Mouse (Mus musculus) cerebellum, adult 9-11 months (tissue): Measurements from ENCODE around the gene Pou6f2.
A peak's percentile ranks its signal among the peaks of the same experiment; 100 is the strongest.

Experiments used
- DNase-seq: peaks from one replicate; pipeline ENCODE4 v3.0.0; 2022

Pou6f2 gene

DNA sequence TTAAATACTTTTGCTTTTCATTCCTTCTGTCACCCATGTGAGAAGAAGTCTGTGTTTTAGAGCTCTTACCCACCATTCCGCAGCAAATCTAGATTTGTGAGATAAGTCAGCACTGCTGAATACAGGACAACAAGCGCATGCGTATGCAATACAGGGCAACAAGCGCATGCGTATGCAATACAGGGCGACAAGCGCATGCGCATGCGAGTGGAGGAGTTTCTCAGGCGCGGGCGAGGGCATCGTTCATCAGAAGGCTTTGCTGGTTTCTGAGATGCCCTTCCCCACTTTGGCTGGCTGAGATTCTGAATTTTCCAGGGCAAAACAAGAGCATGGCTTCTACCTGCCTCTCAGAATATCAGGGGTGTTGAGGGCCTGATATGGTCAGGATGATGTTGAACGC, 186.2 kb downstream of the Pou6f2 start:
- no peak for DNase-seq

DNA sequence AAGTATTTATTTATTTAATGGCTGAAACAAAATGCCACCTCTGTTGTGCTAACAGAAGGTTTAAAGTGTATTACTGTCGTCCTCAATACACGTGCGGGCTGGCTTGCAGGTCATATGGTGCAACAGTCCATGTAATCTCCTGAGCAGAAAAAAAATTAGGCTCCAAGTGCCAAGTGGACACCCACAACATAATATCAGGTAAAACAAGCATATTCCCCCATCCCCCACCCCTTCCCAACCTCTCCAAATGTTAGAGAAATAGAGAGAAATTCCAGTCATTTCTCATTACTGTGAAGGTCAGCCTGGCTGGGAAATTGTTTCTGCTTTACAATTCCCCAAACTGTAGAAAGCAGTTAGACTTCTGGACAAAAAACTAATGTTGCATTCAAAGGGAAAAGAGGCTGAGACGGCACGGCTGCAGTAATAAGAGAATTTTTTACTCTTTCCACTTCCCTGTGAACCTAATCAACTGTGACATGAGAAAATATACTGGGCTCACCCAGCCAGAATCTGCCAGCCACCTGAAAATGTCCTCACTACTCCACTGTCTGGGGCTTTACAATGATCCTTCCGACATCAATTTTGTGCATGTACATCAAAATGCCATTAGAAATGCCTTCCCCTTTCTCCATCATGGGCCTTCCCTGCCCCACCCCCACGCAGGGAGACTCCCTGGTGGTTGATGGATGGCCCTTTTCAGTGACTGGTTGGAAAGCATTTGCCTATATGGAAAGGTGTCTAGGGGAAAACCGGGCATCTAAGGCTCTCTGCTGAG, 192.8 kb downstream of the Pou6f2 start:
- DNase-seq, result no peak

DNA sequence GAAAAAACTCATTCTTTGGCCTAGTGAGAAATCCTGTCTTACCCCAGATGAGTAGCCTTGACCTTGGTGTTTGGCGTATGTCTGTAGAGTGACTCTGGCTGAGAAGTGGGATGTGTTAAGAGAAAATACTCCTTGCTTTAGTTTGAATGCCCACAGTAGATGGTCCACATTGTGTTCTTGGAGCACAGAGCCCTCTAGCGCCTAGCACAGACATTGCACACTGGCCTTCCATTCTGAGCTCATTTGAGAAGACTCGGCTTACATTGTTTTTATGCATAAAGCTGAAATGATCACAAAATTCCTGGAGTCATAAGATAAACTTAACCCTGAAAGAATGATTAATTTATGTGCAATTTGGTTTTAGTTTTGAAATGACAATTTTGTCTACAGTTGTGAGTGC, 223.5 kb downstream of the Pou6f2 start:
- DNase-seq, result no peak

DNA sequence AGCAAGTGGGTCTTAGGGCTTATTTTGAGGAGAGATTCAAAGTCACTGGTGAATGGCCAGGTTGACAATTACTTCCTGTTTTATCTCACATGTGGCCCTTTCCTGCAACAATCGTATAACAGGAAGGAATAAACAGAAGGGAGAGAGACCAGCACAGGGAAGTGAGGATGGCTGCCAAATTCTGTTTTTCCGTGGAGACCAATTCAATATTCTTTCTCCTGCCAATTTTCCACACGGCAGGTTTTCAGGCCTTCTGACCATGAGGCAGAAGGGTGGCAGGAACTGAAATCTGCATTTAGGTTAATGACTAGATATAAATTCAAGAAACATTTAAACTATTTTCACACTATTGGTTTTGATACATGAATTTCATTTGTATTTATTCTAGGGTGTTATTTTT, 224.5 kb downstream of the Pou6f2 start:
- DNase-seq, result peak; percentile 4

DNA sequence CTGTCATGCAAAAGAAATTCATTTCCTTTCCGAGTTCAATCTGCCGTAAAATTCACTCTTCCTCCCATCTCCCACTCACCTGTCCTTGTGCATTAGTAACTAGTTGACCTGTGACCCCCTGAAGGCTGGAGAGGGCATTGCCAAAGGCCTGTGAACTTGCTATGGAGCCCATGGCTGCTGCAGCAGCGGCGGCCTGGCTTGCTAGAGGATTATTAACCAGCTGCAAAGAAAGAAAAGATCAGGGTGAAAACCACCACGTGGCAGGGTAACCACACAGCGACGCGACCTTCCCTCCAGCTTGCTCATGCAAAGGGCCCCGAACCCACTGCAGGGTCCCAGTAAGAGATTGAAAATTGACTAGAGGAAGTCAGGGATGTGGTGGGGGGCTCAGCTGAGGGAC, 225.2 kb downstream of the Pou6f2 start:
- DNase-seq, result no peak

DNA sequence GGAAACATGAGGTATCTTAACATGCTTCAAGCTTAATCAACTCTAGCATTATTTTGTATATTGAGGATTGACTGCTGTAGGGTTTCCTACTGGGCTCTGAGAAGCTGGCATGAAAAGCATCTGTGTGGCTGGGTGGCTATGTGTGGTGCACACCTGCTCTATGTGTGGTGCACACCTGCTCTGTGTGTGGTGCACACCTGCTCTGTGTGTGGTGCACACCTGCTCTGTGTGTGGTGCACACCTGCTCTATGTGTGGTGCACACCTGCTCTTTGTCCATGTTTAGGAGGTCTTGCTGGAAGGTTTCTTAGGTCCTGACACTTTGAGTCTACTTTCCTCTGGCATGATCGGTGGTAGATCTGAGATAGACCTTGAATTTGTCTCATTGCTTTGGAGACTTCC, 233.3 kb downstream of the Pou6f2 start:
- no peak for DNase-seq

DNA sequence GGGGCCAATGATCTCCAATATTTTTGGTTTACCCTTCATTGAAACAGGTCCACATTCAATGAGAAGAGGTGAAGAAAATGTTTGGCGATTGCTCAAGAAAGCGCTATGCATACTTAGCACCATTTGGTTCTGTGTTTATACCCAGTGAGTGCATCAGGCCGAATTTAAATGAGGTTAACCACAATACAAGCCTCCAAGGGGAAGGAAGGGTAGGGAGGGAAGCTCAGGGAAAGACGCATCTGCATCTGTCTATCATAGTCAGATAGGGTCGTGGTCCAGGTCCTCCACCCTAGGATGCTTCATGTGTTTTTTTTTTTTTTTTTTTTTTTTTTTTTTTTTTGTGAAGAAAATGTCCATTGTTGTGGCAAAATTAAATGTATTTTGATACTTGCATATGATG, 236.9 kb downstream of the Pou6f2 start:
- no peak for DNase-seq

DNA sequence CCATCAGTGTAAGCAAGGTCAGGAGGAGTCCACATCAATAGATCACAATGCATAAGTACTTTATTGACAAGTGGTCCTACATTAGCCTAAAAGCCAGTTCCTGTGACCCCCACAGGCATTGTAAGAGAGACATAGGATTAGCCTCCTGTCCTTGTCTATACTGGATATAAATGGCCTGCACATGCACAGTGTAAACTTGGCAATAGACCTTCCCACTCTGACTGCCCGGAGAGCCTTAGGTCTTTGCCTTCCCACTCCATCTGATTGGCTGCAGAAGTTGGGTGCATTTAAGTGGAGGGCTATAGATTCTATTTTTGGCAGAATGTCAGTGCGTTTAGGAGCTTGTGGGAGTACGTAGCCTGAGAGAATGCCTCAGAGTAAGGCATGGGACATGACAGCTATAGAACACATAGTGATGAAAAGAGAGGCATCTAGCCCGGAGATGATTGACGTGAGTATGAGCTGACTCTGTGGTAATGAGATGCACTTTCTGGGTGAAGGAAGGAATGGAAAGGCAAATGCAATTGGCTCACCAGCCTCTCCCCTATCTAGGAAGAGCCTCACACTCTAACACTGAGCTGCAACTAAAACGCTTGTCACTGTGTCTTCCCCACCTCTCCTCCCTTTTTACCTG, 243.4 kb downstream of the Pou6f2 start:
- no peak for DNase-seq

DNA sequence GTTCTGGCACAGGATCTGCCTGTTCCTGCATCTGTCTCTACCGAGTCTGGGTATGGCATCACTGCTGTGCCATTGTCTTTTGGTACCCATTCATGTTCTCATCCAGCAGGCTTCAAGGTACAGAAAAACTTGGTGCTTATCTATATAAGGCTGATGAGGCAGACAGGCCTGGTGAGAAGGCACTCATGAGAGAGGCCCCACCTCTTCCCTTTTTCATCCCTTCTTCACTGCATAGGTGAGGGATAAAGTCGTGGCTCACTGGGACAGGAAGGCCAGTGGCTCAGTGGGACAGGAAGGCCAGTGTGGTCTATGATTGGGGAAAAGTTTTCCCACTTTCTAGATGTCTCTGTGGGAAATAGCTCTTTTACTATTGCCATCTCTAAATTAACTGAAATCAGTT, 263.8 kb downstream of the Pou6f2 start:
- no peak for DNase-seq

DNA sequence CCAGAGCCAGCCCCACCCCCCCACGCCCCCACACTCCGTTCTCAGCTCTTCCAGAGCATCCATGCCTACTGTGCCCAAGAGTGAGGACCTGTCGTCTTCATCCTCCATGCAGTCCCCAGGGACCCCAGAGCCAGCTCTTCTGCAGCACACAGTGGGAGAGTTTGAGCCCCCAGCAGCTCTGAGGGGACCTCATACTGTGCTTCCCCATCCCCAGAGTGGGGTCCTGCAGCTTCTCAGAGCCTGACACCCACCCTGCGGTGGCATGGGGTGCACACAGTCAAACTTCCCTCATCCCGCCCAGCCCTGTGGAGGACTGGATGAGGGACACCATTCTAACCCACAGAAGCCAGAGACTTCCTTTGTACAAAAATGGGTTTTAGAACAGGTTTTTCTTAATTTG, 264.3 kb downstream of the Pou6f2 start:
- DNase-seq, result no peak

DNA sequence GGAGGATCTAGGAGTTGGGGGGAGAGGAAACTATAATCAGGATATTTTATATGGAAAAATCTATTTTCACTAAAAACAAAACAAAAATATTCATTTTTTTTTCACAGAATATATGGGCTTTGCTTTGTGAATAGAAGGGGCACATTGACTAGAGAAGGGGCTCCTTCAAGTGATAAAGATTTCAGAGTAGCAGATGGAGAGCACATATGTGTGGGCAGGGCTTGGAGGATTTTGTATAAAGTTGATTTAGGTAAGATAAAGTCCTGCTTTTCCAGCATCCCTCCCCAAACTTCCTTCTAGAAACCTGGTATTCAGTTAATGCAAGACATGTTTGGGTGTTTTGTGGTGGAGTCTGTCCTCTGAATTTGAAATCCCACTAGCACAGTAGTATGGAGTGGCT, 266.2 kb downstream of the Pou6f2 start:
- DNase-seq, result no peak

DNA sequence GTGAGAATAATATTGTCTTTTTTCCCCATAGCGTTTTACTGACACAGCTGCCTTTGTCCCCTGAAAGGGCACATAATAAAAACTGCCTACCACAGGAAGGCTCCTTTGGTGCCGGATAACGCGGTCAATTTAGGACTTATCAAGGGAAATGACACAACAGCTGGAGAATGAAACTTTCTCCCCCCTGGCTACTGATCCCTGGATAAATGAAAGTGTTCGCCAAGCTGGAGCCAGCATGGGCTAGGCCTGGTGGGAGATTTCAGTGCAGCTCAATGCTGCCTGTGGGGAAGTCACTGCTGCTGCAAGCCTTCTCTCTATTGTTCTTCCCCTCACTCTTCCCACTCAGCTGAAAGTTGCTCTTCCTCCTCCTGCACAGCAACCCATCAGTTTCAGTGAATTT, 267.8 kb downstream of the Pou6f2 start:
- no peak for DNase-seq

DNA sequence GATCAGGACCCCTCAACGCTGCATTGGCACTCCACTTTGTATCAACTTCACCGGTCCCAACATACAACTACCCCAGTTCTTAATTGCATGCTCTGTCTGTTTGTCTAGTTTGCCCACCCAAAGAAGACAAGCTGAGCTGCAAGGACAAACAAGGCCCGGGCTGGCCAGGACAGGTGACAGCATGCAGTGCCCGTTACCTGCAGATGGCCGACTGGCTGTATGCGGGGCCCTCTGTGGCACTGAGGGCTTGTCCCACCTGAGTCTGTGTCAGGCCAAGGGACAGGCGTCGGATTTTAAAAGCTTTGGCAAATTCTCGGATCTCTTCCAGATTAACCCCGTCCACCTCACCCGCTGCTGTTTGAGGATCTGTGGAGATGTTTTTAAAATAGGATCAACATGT, 268.7 kb downstream of the Pou6f2 start:
- no peak for DNase-seq

DNA sequence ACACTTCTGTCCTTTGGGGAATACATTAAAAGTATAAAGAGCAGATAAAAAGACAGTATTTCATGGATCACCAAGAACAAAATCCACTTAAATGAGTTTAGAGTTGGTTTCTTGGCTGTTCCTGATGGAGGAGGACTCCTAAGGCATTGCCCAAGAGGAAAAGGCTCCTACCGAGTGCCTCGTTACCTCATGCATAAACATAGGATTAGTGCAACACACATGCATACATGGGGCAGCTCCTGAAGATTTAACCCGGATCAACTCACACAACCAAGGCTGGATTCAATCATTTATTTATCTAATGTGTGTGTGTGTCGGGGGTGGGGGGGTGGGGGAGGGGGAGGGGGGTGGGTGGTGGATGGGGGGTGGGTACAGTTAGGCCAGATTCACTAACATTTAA, 269.4 kb downstream of the Pou6f2 start:
- DNase-seq, result no peak

DNA sequence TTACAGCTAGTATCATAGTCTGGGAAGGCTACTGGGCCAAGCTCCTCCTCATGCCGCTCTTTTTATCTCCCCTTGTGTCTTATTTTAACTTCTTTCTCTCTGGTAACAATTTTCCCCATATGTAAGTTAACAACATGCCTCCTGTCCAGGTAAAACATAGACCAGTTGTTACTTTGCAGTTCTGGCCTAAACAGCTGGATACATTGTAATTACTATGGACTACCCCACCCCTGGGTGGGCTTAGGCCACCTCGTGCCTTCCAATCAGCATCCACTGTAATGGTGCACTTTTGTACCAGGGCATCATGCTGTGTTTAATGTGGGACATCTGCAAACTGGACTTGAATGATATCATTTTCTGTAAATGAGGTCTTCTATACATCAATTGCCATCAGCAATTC, 271.4 kb downstream of the Pou6f2 start:
- no peak for DNase-seq

DNA sequence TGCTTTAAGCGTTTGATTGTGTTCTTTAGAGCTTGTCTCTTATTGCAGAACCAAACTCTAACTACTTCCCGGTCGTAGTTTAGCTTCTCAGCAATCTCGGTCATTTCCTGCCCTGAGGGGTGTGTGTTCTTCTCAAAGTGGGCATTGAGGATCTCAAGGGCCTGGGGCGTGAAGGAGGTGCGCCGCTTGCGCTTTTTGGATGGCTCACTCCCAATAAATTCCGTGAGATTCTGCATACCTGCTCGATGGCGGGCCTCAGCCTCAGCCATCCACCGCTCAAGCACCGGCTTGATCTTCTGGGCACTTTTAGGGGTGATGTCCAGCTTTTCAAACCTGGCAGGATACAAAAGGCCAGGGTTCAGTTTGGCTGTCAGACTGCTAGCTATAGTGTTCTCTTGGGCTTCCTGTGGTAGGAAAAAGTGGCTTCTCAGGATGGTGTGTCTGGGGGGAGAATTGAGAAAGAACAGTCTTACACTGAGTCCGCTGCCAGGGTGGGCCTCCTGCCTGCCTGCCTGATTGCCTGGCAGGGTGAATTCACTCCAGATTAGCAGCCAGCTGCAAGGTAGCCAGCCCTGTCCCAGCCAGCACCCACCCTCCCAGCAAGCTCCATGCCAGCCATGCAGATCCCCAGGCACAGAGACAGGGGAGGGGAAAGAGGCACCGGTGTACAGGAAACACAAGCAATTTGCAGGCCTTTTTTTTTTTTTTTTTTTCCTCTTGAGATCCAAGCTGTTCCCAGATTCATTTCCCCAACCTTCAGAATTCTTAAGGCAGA, 272.1 kb downstream of the Pou6f2 start:
- DNase-seq, result no peak

DNA sequence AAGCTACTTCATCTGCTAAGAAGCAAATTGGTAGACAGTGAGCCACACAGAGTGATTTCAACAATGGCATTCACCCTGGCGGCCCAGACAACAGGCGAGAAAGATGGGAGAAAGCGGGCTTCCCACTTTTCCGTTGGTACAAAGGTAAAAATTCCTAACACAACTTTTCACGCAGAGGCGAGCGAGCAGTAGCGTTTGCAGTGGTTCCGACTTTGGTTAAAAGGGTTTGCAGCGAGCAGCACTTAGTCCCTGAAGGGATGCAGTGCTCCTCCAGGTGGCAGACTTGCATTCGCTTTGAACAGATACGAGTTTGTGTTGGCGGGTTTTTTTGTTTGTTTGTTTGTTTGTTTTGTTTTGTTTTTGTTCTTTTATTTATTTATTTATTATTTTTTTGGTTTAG, 273.1 kb downstream of the Pou6f2 start:
- DNase-seq, result peak; percentile 11

DNA sequence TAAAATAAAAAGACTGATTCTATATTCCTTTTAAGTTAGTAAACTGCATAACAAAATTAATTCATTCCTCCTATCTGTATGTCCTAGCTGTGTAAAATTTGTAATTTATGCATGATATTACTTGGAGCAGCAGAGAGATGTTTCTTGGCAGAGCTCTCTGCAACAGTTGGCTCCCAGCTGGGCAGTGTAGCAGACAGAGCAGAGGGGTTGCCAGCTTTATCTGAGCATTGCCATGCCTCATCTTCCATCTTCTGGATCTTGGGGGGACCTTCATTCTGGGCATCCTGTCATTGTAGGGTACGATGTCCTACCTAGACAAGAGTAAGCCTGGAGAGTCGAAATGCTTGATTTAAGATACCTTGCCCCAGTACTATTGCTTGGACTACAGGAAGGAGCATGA, 277.1 kb downstream of the Pou6f2 start:
- no peak for DNase-seq

DNA sequence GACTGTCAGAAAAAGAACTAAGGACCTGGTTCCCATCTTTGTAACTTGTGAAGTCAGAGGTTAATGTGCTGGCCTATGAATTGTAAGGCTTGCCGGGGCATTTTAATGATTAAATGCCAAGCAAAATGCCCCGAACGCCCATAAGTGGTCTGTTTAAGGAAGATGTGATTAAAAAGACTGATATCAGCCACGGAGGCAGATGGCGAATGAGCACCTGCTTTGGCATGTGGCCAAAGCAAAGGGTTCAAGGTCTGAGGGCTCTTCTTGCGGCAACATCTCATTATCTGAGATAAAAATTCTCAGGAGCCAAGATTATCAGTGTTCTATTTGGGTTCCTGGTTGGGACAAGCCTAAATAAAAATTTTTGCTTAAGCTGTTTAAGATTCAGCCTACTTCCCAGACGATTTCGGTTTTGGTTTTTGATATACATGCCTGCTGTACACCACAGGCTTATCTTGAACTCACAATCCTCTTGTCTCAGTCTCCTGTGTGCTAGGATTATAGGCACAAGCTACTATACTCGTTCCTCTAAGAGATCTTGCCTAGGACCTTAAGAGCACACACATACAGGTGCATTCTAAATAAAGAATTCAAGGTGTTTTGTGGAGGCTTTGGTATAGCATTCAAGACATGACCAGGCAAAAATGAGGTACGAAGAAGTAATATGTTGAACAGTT, 315.9 kb downstream of the Pou6f2 start:
- no peak for DNase-seq
